Comparison of ENCODE assay signal across 11 mouse cellular contexts in the genomic region with DNA sequence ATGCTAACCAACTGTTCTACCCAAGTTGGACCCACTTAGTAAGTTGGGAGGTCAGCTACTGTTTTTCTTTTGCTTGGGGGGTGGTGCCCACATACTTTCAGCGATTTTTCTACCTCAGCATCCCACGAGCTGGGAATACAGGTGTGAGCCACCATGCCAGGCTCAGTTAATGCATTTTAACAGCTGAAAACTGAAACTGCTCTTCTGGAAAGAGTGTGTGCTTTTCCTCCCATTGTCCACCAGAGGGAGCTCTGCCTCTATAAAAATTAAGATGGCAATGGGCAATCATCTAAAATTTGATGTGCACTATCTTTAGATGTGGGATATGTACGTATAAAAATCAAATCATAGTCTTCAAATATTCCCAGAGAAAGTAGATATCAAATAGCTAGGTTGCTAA. TPM values are rescaled to one million over a fixed set of nuclear protein-coding genes. Genes with fewer than 3 reads are reported as not detected.
DNase-seq lines count a peak whose midpoint lies in the region; ATAC-seq and TF ChIP-seq lines count a peak whose summit lies in the region.
"Had no signal": no experiment of that assay in that cellular context is flagged by ENCODE, and none has a peak within 500 bp of the region (broad histone marks: within the 10 kb centered on the region; RNA-seq: fewer than 3 reads in every experiment).

No protein-coding gene starts in this region.

- no peak overlapping the region for H3K4me3 ChIP-seq in heart, postnatal 0 days (ENCODE audit: low read depth, low read length)
- H3K4me3 ChIP-seq in thymus, adult 2 months (ENCODE audit: control insufficient read depth, insufficient read depth, low read length) = no peak overlapping the region
- H3K4me3 ChIP-seq in stomach, postnatal 0 days (ENCODE audit: low read depth, low read length) = no peak overlapping the region
- no peak overlapping the region for H3K4me3 ChIP-seq in forebrain, embryonic 15.5 days

- WGBS in heart, postnatal 0 days = 6% methylated on average over 3 of the region's 3 CpGs
- WGBS in thymus, adult 2 months = 14% methylated on average over 3 of the region's 3 CpGs
- 13% methylated on average over 3 of the region's 3 CpGs for WGBS in stomach, postnatal 0 days
- 21% methylated on average over 3 of the region's 3 CpGs for WGBS in forebrain, embryonic 15.5 days

- no peak overlapping the region for H3K27ac ChIP-seq in heart, postnatal 0 days (ENCODE audit: low read depth)
- no peak overlapping the region for H3K27ac ChIP-seq in thymus, adult 2 months (ENCODE audit: control insufficient read depth, insufficient read depth, low read length)
- H3K27ac ChIP-seq in stomach, postnatal 0 days (replicated peaks) = no peak overlapping the region
- H3K27ac ChIP-seq in forebrain, embryonic 15.5 days (replicated peaks) = no peak overlapping the region
- H3K27ac ChIP-seq: macrophage had no signal

- TF ChIP-seq EP300 in heart, postnatal 0 days (IDR thresholded peaks at IDR 0.05; ENCODE audit: low read depth) = no peak
- no peak for TF ChIP-seq EP300 in stomach, postnatal 0 days (optimal IDR thresholded peaks at IDR 0.05)

- no peaks in the 10 kb centered on the region for H3K9me3 ChIP-seq in heart, postnatal 0 days (replicated peaks; ENCODE audit: control insufficient read depth, low read length)
- H3K9me3 ChIP-seq in stomach, postnatal 0 days (ENCODE audit: control insufficient read depth, low read length) = no peaks in the 10 kb centered on the region
- no peaks in the 10 kb centered on the region for H3K9me3 ChIP-seq in forebrain, embryonic 15.5 days

- no peaks in the 10 kb centered on the region for H3K4me1 ChIP-seq in heart, postnatal 0 days (ENCODE audit: control insufficient read depth, insufficient read depth)
- no peaks in the 10 kb centered on the region for H3K4me1 ChIP-seq in thymus, adult 2 months (replicated peaks; ENCODE audit: control insufficient read depth, insufficient read depth, low read length)
- H3K4me1 ChIP-seq in stomach, postnatal 0 days (replicated peaks; ENCODE audit: control insufficient read depth, insufficient read depth) = no peaks in the 10 kb centered on the region
- no peaks in the 10 kb centered on the region for H3K4me1 ChIP-seq in forebrain, embryonic 15.5 days

- TF ChIP-seq POLR2A in thymus, adult 2 months (IDR thresholded peaks at IDR 0.05; ENCODE audit: control insufficient read depth, extremely low read depth, insufficient read depth, low read length, poor library complexity) = no peak

- no peaks in the 10 kb centered on the region for H3K36me3 ChIP-seq in heart, postnatal 0 days (replicated peaks; ENCODE audit: control insufficient read depth, insufficient read depth, low read length)
- H3K36me3 ChIP-seq in thymus, adult 2 months (ENCODE audit: control insufficient read depth, insufficient read depth, low read length) = no peaks in the 10 kb centered on the region
- H3K36me3 ChIP-seq in stomach, postnatal 0 days (ENCODE audit: control insufficient read depth, insufficient read depth, low read length) = no peaks in the 10 kb centered on the region
- no peaks in the 10 kb centered on the region for H3K36me3 ChIP-seq in forebrain, embryonic 15.5 days

- H3K27me3 ChIP-seq in heart, postnatal 0 days (ENCODE audit: control insufficient read depth, insufficient read depth, low read length) = no peaks in the 10 kb centered on the region
- H3K27me3 ChIP-seq in thymus, adult 2 months (ENCODE audit: control insufficient read depth, insufficient read depth, low read length) = no peaks in the 10 kb centered on the region
- no peaks in the 10 kb centered on the region for H3K27me3 ChIP-seq in stomach, postnatal 0 days (ENCODE audit: control insufficient read depth, insufficient read depth, low read length)
- H3K27me3 ChIP-seq in forebrain, embryonic 15.5 days = no peaks in the 10 kb centered on the region

- no peak for ATAC-seq in heart, postnatal 0 days (ENCODE audit: insufficient read depth, low read depth)
- ATAC-seq in stomach, postnatal 0 days (ENCODE audit: low FRiP score, low TSS enrichment) = no peak
- no peak for ATAC-seq in forebrain, embryonic 15.5 days (replicated peaks)

- peak; percentile 75 for TF ChIP-seq CTCF in heart, postnatal 0 days (IDR thresholded peaks at IDR 0.05; ENCODE audit: low read depth)
- no peak for TF ChIP-seq CTCF in thymus, adult 2 months (IDR thresholded peaks at IDR 0.05; ENCODE audit: borderline replicate concordance, control insufficient read depth, extremely low read depth, insufficient read depth, low read length, poor library complexity)
- peak; percentile 88 for TF ChIP-seq CTCF in stomach, postnatal 0 days (IDR thresholded peaks at IDR 0.05; ENCODE audit: low read depth)

- intact Hi-C loops in heart, postnatal 36 days (cut with DNase I) = no loop called here

- peak; percentile 16 for DNase-seq in heart, postnatal 0 days (ENCODE audit: low spot score)
- DNase-seq in heart, postnatal 36 days = no peak
- peak; percentile 17 for DNase-seq in thymus, adult 2 months
- no peak for DNase-seq in thymus, postnatal 36 days
- DNase-seq in c-Kit-positive CD71-positive TER-119-negative erythroid progenitor cells, embryonic 14.5 days (ENCODE audit: low read depth) = peak; percentile 17
- DNase-seq in stomach, postnatal 0 days (ENCODE audit: low spot score) = no peak
- no peak for DNase-seq in heart, adult 8-10 months (ENCODE audit: low spot score)
- DNase-seq: adrenal gland, postnatal 10 days; kidney, postnatal 14 days had no signal

- H3K4me2 ChIP-seq in heart, postnatal 0 days (ENCODE audit: low read depth, low read length) = no peak overlapping the region
- H3K4me2 ChIP-seq in stomach, postnatal 0 days (replicated peaks; ENCODE audit: low read depth) = no peak overlapping the region
- no peak overlapping the region for H3K4me2 ChIP-seq in forebrain, embryonic 15.5 days (replicated peaks)

- H3K9ac ChIP-seq in heart, postnatal 0 days (replicated peaks; ENCODE audit: low read depth, low read length) = no peak overlapping the region
- no peak overlapping the region for H3K9ac ChIP-seq in stomach, postnatal 0 days (ENCODE audit: low read length)
- H3K9ac ChIP-seq in forebrain, embryonic 15.5 days (replicated peaks) = no peak overlapping the region

RNA-seq across cellular contexts. Expression of a gene that starts 15.3 kb away (rescaled TPM):
- total RNA-seq in heart, postnatal 0 days (2014; rRNA removed; ENCODE audit: low replicate concordance) = 6.2 and 11.6 TPM in 2 replicates
- 6.4 and 7.0 TPM in 2 replicates for polyA plus RNA-seq in heart, postnatal 0 days (2015; fragmentation: Nextera tagmentation; extraction: Ambion mirVana)
- total RNA-seq in heart, postnatal 36 days (2021) = 1 to 10 TPM; 6.9 to 7.2 TPM
- polyA plus RNA-seq in thymus, adult 2 months (2012; rRNA removed) = 9.0 and 9.6 TPM in 2 replicates
- polyA plus RNA-seq in stomach, postnatal 0 days (2015; fragmentation: Nextera tagmentation; extraction: Ambion mirVana) = 10.5 and 12.1 TPM in 2 replicates
- 1 to 10 TPM; 7.0 to 8.3 (median 7.8) TPM for total RNA-seq in heart, adult 8-10 months (2022)
- polyA plus RNA-seq in forebrain, embryonic 15.5 days (2015; fragmentation: Nextera tagmentation; extraction: Ambion mirVana) = 23.9 and 25.8 TPM in 2 replicates

RNA-seq across cellular contexts. Expression of a gene that starts 43.5 kb away (rescaled TPM):
- 15.9 and 20.4 TPM in 2 replicates for total RNA-seq in heart, postnatal 0 days (2014; rRNA removed; ENCODE audit: low replicate concordance)
- 34.7 and 37.3 TPM in 2 replicates for polyA plus RNA-seq in heart, postnatal 0 days (2015; fragmentation: Nextera tagmentation; extraction: Ambion mirVana)
- 10 to 100 TPM; 49.4 to 56.2 TPM for total RNA-seq in heart, postnatal 36 days (2021)
- polyA plus RNA-seq in thymus, adult 2 months (2012; rRNA removed) = 10.8 and 10.9 TPM in 2 replicates
- polyA plus RNA-seq in stomach, postnatal 0 days (2015; fragmentation: Nextera tagmentation; extraction: Ambion mirVana) = 28.7 and 31.6 TPM in 2 replicates
- 10 to 100 TPM; 65.3 to 73.3 (median 69.0) TPM for total RNA-seq in heart, adult 8-10 months (2022)
- polyA plus RNA-seq in forebrain, embryonic 15.5 days (2015; fragmentation: Nextera tagmentation; extraction: Ambion mirVana) = 37.9 and 39.4 TPM in 2 replicates

RNA-seq across cellular contexts. Expression of a gene that starts 43.6 kb away (rescaled TPM):
- total RNA-seq in heart, postnatal 0 days (2014; rRNA removed; ENCODE audit: low replicate concordance) = 21.4 and 33.7 TPM in 2 replicates
- polyA plus RNA-seq in heart, postnatal 0 days (2015; fragmentation: Nextera tagmentation; extraction: Ambion mirVana) = 19.6 and 21.5 TPM in 2 replicates
- 10 to 100 TPM; 45.2 to 45.4 TPM for total RNA-seq in heart, postnatal 36 days (2021)
- 28.3 and 28.7 TPM in 2 replicates for polyA plus RNA-seq in thymus, adult 2 months (2012; rRNA removed)
- 8.8 and 9.9 TPM in 2 replicates for polyA plus RNA-seq in stomach, postnatal 0 days (2015; fragmentation: Nextera tagmentation; extraction: Ambion mirVana)
- total RNA-seq in heart, adult 8-10 months (2022) = 10 to 100 TPM; 44.7 to 54.0 (median 46.4) TPM
- 29.9 and 32.1 TPM in 2 replicates for polyA plus RNA-seq in forebrain, embryonic 15.5 days (2015; fragmentation: Nextera tagmentation; extraction: Ambion mirVana)

Comparison
In these comparisons a context has a peak if more than half of its experiments do, and no peak if none do; other contexts are left out.
1. DNase-seq: peak in heart, postnatal 0 days (single experiment), thymus, adult 2 months (single experiment) and c-Kit-positive CD71-positive TER-119-negative erythroid progenitor cells, embryonic 14.5 days (single experiment); none in heart, postnatal 36 days (0 of 2), thymus, postnatal 36 days (0 of 2), stomach, postnatal 0 days (single experiment) and heart, adult 8-10 months (single experiment).